Mouse (Mus musculus) kidney, adult 2 months (tissue): ENCODE data around the gene Tango6.

Experiments
- CTCF ChIP-seq: fragments of 200-500 bp; conservative IDR thresholded peaks from 2 replicates; pipeline ENCODE4 v1.5.1; 2011; ENCODE audit warnings: low read depth, mild to moderate bottlenecking, control low read depth, low read length, moderate library complexity, mixed read lengths; ENCODE audit not compliant: insufficient read depth, insufficient read length
- POLR2A ChIP-seq: fragments of 200-500 bp; IDR thresholded peaks from one replicate; pipeline ENCODE4 v1.6.1; 2011; ENCODE audit warnings: low read depth, low read length, control low read depth

DNA sequence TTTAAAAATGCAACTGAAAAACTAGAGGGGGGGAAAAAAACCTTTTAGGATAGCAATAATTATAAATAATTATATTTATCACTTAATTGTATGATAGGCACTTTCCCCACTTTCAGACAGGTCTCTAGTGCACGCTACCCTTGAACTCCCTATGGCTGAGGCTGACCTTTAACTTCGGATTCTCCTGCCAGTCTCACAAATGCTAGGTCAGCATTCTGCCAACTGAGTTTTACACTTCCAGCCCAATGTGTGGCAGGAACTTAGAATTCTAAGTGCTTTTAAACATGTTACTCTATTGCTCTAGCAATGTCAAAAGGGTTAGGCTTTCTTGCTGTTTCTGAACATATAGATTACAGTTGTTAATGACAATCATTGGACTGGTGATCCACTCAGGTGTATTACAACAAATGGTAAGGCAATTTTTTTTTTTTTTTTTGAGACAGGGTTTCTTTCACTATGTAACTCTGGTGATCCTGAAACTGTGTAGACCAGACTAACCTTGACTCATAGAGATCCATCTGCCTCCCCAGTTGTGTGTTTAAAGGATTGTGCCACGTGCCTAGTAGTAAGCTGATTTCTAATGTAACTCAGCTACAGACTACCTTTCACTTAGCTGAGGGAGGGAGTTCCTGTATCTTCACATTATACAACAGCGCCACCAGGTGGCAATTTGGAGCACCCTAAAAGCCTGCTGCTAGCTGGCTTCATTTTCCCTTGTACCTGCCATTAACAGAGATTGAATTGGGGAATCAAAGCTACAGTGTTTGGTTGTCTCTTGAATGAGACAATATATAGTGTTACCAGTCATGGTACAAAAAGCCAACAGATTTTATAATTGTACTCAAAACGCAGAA lies 204.7 kb downstream of the Tango6 start:
- TF ChIP-seq POLR2A (no peak), CTCF (peak; percentile 84)
